ENCODE assay signal across 24 mouse cellular contexts in the genomic region with DNA sequence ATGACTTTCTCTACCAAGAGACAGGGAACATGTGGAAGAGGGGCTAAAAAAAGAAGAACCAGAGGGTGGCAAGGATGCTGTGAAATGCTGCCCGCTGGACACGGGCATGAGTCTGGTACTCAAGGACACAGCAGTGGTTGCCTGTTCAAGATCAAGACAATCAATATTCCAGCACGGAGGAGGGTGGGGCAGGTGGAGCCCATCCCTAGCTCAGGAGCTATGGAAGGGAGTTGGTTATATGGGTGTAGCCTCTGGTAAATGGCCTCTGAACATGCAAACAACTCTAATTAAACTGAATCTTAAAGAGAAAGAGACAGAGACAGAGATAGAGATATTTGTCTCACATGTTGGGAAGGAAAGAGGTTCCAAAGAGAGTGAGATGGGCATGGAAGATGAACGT. TPM values are rescaled to one million over a fixed set of nuclear protein-coding genes. Genes with fewer than 3 reads are reported as not detected.
DNase-seq lines count a peak whose midpoint lies in the region; ATAC-seq lines count a peak whose summit lies in the region.
"Had no signal": no experiment of that assay in that cellular context is flagged by ENCODE, and none has a peak within 500 bp of the region (broad histone marks: within the 10 kb centered on the region; RNA-seq: fewer than 3 reads in every experiment).

No protein-coding gene starts in this region.

- H3K27me3 ChIP-seq in intestine, embryonic 16.5 days (replicated peaks; ENCODE audit: control insufficient read depth, insufficient read depth, low read length) = no peaks in the 10 kb centered on the region
- no peaks in the 10 kb centered on the region for H3K27me3 ChIP-seq in stomach, embryonic 16.5 days (ENCODE audit: control insufficient read depth, insufficient read depth, low read length)
- no peaks in the 10 kb centered on the region for H3K27me3 ChIP-seq in hindbrain, embryonic 12.5 days
- H3K27me3 ChIP-seq: embryonic facial prominence, embryonic 13.5 days; embryonic facial prominence, embryonic 15.5 days; forebrain, embryonic 12.5 days had no signal

- no peaks in the 10 kb centered on the region for H3K4me1 ChIP-seq in intestine, embryonic 16.5 days (ENCODE audit: control insufficient read depth, insufficient read depth, low read length)
- no peaks in the 10 kb centered on the region for H3K4me1 ChIP-seq in stomach, embryonic 16.5 days (ENCODE audit: control insufficient read depth, insufficient read depth, low read length)
- H3K4me1 ChIP-seq in hindbrain, embryonic 12.5 days = no peaks in the 10 kb centered on the region
- H3K4me1 ChIP-seq: embryonic facial prominence, embryonic 13.5 days; embryonic facial prominence, embryonic 15.5 days; forebrain, embryonic 10.5 days; forebrain, embryonic 12.5 days had no signal

- DNase-seq in thymus, postnatal 25 days = no peak
- DNase-seq in lung, postnatal 36 days = no peak
- DNase-seq: adrenal gland, adult 2 months; adrenal gland, postnatal 10 days; adrenal gland, postnatal 25 days; cerebellum, adult 11 months; cerebellum, adult 18-20 months; cerebellum, adult 8-10 months; cerebellum, adult 9-11 months; cerebellum, postnatal 14 days; cerebellum, postnatal 36 days; embryo, embryonic 11 days had no signal

- no peaks in the 10 kb centered on the region for H3K9me3 ChIP-seq in intestine, embryonic 16.5 days (ENCODE audit: control insufficient read depth, low read length)
- 0 out of 2 replicates have a peak, but pooled peaks cover 5% of the 10 kb centered on the region for H3K9me3 ChIP-seq in stomach, embryonic 16.5 days (replicated peaks; ENCODE audit: control insufficient read depth, low read length)
- no peaks in the 10 kb centered on the region for H3K9me3 ChIP-seq in hindbrain, embryonic 12.5 days (replicated peaks)
- H3K9me3 ChIP-seq: embryonic facial prominence, embryonic 15.5 days; forebrain, embryonic 10.5 days; forebrain, embryonic 12.5 days had no signal

- no peak overlapping the region for H3K27ac ChIP-seq in intestine, embryonic 16.5 days (ENCODE audit: low read length)
- H3K27ac ChIP-seq in stomach, embryonic 16.5 days (ENCODE audit: low read length) = no peak overlapping the region
- H3K27ac ChIP-seq in hindbrain, embryonic 12.5 days = no peak overlapping the region
- H3K27ac ChIP-seq: embryonic facial prominence, embryonic 13.5 days; embryonic facial prominence, embryonic 15.5 days; forebrain, embryonic 10.5 days; forebrain, embryonic 12.5 days had no signal

- H3K9ac ChIP-seq in intestine, embryonic 16.5 days (ENCODE audit: low read depth, low read length) = no peak overlapping the region
- H3K9ac ChIP-seq in stomach, embryonic 16.5 days (ENCODE audit: low read length) = no peak overlapping the region
- H3K9ac ChIP-seq in hindbrain, embryonic 12.5 days = no peak overlapping the region
- H3K9ac ChIP-seq: embryonic facial prominence, embryonic 13.5 days; embryonic facial prominence, embryonic 15.5 days; forebrain, embryonic 12.5 days had no signal

- H3K4me3 ChIP-seq in intestine, embryonic 16.5 days (ENCODE audit: low read length) = no peak overlapping the region
- H3K4me3 ChIP-seq in stomach, embryonic 16.5 days (replicated peaks; ENCODE audit: low read length) = no peak overlapping the region
- H3K4me3 ChIP-seq in hindbrain, embryonic 12.5 days = no peak overlapping the region
- H3K4me3 ChIP-seq: embryonic facial prominence, embryonic 13.5 days; embryonic facial prominence, embryonic 15.5 days; erythroblast, embryonic 14.5 days; forebrain, embryonic 10.5 days; forebrain, embryonic 12.5 days had no signal

- H3K36me3 ChIP-seq in intestine, embryonic 16.5 days (ENCODE audit: control insufficient read depth, insufficient read depth, low read length) = no peaks in the 10 kb centered on the region
- no peaks in the 10 kb centered on the region for H3K36me3 ChIP-seq in stomach, embryonic 16.5 days (ENCODE audit: control insufficient read depth, insufficient read depth, low read length)
- H3K36me3 ChIP-seq in hindbrain, embryonic 12.5 days = no peaks in the 10 kb centered on the region
- H3K36me3 ChIP-seq: embryonic facial prominence, embryonic 13.5 days; embryonic facial prominence, embryonic 15.5 days; forebrain, embryonic 10.5 days; forebrain, embryonic 12.5 days had no signal

- ATAC-seq in intestine, embryonic 16.5 days = peak; percentile 77; the same call in 1 of the 2 replicates
- ATAC-seq in stomach, embryonic 16.5 days (ENCODE audit: insufficient read depth, low FRiP score) = peak; percentile 74
- ATAC-seq in hindbrain, embryonic 12.5 days (ENCODE audit: low FRiP score) = no peak
- ATAC-seq: forebrain, embryonic 14.5 days; forebrain, embryonic 16.5 days had no signal

- 65% methylated on average over 4 of the region's 4 CpGs for WGBS in intestine, embryonic 16.5 days
- WGBS in stomach, embryonic 16.5 days = 77% methylated on average over 4 of the region's 4 CpGs
- WGBS in hindbrain, embryonic 12.5 days = 87% methylated on average over 4 of the region's 4 CpGs

- H3K4me2 ChIP-seq in intestine, embryonic 16.5 days (ENCODE audit: low read depth, low read length) = no peak overlapping the region
- H3K4me2 ChIP-seq in stomach, embryonic 16.5 days (ENCODE audit: low read depth, low read length) = no peak overlapping the region
- H3K4me2 ChIP-seq in hindbrain, embryonic 12.5 days (replicated peaks) = no peak overlapping the region
- H3K4me2 ChIP-seq: embryonic facial prominence, embryonic 13.5 days; embryonic facial prominence, embryonic 15.5 days; forebrain, embryonic 12.5 days had no signal

RNA-seq across cellular contexts. Expression of gene Sars, which starts 39.7 kb away (rescaled TPM):
- 166 and 168 TPM in 2 replicates for polyA plus RNA-seq in intestine, embryonic 16.5 days (2015; fragmentation: Nextera tagmentation; extraction: Ambion mirVana)
- polyA plus RNA-seq in stomach, embryonic 16.5 days (2015; fragmentation: Nextera tagmentation; extraction: Ambion mirVana) = 144 and 146 TPM in 2 replicates
- 186 and 188 TPM in 2 replicates for polyA plus RNA-seq in hindbrain, embryonic 12.5 days (2016; fragmentation: Nextera tagmentation; extraction: Ambion mirVana)

RNA-seq across cellular contexts. Expression of gene 1700013F07Rik, which starts 49.2 kb away (rescaled TPM):
- polyA plus RNA-seq in intestine, embryonic 16.5 days (2015; fragmentation: Nextera tagmentation; extraction: Ambion mirVana) = not detected in 2 replicates
- polyA plus RNA-seq in stomach, embryonic 16.5 days (2015; fragmentation: Nextera tagmentation; extraction: Ambion mirVana) = not detected in 2 replicates
- 1.2 and 2.2 TPM in 2 replicates for polyA plus RNA-seq in hindbrain, embryonic 12.5 days (2016; fragmentation: Nextera tagmentation; extraction: Ambion mirVana)
- polyA plus RNA-seq: adrenal gland, adult 2 months; C2C12; embryonic facial prominence, embryonic 11.5 days; embryonic facial prominence, embryonic 13.5 days; erythroblast, embryonic 14.5 days had no signal

RNA-seq across cellular contexts. Expression of gene 5330417C22Rik, which starts 51.6 kb away (rescaled TPM):
- 15.5 and 18.0 TPM in 2 replicates for polyA plus RNA-seq in intestine, embryonic 16.5 days (2015; fragmentation: Nextera tagmentation; extraction: Ambion mirVana)
- 35.4 and 36.3 TPM in 2 replicates for polyA plus RNA-seq in stomach, embryonic 16.5 days (2015; fragmentation: Nextera tagmentation; extraction: Ambion mirVana)
- 3.1 and 5.9 TPM in 2 replicates for polyA plus RNA-seq in hindbrain, embryonic 12.5 days (2016; fragmentation: Nextera tagmentation; extraction: Ambion mirVana)
